8 mouse cellular contexts compared by ENCODE assay signal in genomic region chr15:81694891-81695290, GRCm38 (mm10). TPM values are rescaled to one million over a fixed set of nuclear protein-coding genes. Genes with fewer than 3 reads are reported as not detected.
DNase-seq lines count a peak whose midpoint lies in the region; ATAC-seq and TF ChIP-seq lines count a peak whose summit lies in the region.

No protein-coding gene starts in this region.

- H3K36me3 ChIP-seq in lung, embryonic 15.5 days, result no peaks in the 10 kb centered on the region
- H3K36me3 ChIP-seq in forebrain, embryonic 13.5 days (ENCODE audit: poor library complexity, severe bottlenecking), result no peaks in the 10 kb centered on the region
- peaks cover 3% of the 10 kb centered on the region; the same call in 1 of the 2 replicates for H3K36me3 ChIP-seq in limb, embryonic 12.5 days
- H3K36me3 ChIP-seq in small intestine, adult 2 months (ENCODE audit: control insufficient read depth, insufficient read depth, low read length), result no peaks in the 10 kb centered on the region

- no peak for TF ChIP-seq CTCF in small intestine, adult 2 months (IDR thresholded peaks at IDR 0.05; ENCODE audit: extremely low read depth, insufficient read length, insufficient replicate concordance, low read depth, low read length)

- H3K9ac ChIP-seq in lung, embryonic 15.5 days, result peak overlapping the region; percentile 42
- H3K9ac ChIP-seq in forebrain, embryonic 13.5 days, result peak overlapping the region; percentile 76
- H3K9ac ChIP-seq in limb, embryonic 12.5 days (replicated peaks), result peak overlapping the region; percentile 89

- peak overlapping the region; percentile 91 for H3K4me2 ChIP-seq in lung, embryonic 15.5 days
- peak overlapping the region; percentile 94 for H3K4me2 ChIP-seq in forebrain, embryonic 13.5 days
- peak overlapping the region; percentile 97 for H3K4me2 ChIP-seq in limb, embryonic 12.5 days

- no peak for ATAC-seq in lung, embryonic 15.5 days (ENCODE audit: borderline replicate concordance, extremely low read depth, low FRiP score, low TSS enrichment)
- no peak for ATAC-seq in forebrain, embryonic 13.5 days
- no peak for ATAC-seq in limb, embryonic 12.5 days (ENCODE audit: insufficient number of reproducible peaks, insufficient read depth, low FRiP score, low TSS enrichment, low read depth)
- no peak for ATAC-seq in megakaryocyte progenitor cell, adult 5-6 weeks (replicated peaks; ENCODE audit: poor library complexity)

- H3K4me1 ChIP-seq in lung, embryonic 15.5 days, result peaks cover 20% of the 10 kb centered on the region
- H3K4me1 ChIP-seq in forebrain, embryonic 13.5 days, result peaks cover 21% of the 10 kb centered on the region
- peaks cover 25% of the 10 kb centered on the region for H3K4me1 ChIP-seq in limb, embryonic 12.5 days (replicated peaks)
- H3K4me1 ChIP-seq in small intestine, adult 2 months (ENCODE audit: control insufficient read depth, insufficient read depth, insufficient read length, low read length), result peaks cover 8% of the 10 kb centered on the region; the same call in 1 of the 2 replicates

- DNase-seq in lung, postnatal 10 days, result no peak
- no peak for DNase-seq in left cerebral cortex, adult 18-20 months (ENCODE audit: low spot score in 2 of 2)
- DNase-seq in layer of hippocampus, postnatal 25 days (ENCODE audit: extremely low spot score in 1 of 2, low spot score in 1 of 2), result no peak

- no peaks in the 10 kb centered on the region for H3K9me3 ChIP-seq in lung, embryonic 15.5 days
- no peaks in the 10 kb centered on the region for H3K9me3 ChIP-seq in forebrain, embryonic 13.5 days (replicated peaks)
- H3K9me3 ChIP-seq in limb, embryonic 12.5 days, result no peaks in the 10 kb centered on the region

- peaks cover 48% of the 10 kb centered on the region for H3K27me3 ChIP-seq in lung, embryonic 15.5 days
- peaks cover 53% of the 10 kb centered on the region for H3K27me3 ChIP-seq in forebrain, embryonic 13.5 days
- H3K27me3 ChIP-seq in limb, embryonic 12.5 days, result peaks cover 48% of the 10 kb centered on the region
- peaks cover 17% of the 10 kb centered on the region for H3K27me3 ChIP-seq in small intestine, adult 2 months (ENCODE audit: control insufficient read depth, insufficient read depth, low read length)

- WGBS in lung, embryonic 15.5 days, result 24% methylated on average over 19 of the region's 19 CpGs
- WGBS in forebrain, embryonic 13.5 days, result 20% methylated on average over 19 of the region's 19 CpGs
- WGBS in limb, embryonic 12.5 days, result 24% methylated on average over 19 of the region's 19 CpGs
- WGBS in small intestine, adult 2 months, result 61% methylated on average over 19 of the region's 19 CpGs

- TF ChIP-seq POLR2A in small intestine, adult 2 months (IDR thresholded peaks at IDR 0.05; ENCODE audit: low read depth, low read length), result no peak

- H3K27ac ChIP-seq in lung, embryonic 15.5 days, result no peak overlapping the region
- H3K27ac ChIP-seq in forebrain, embryonic 13.5 days, result no peak overlapping the region
- H3K27ac ChIP-seq in limb, embryonic 12.5 days, result peak overlapping the region; percentile 68; the same call in 1 of the 2 replicates
- no peak overlapping the region for H3K27ac ChIP-seq in small intestine, adult 2 months (ENCODE audit: insufficient read depth, low read depth, low read length)

- peak overlapping the region; percentile 51 for H3K4me3 ChIP-seq in lung, embryonic 15.5 days
- peak overlapping the region; percentile 54 for H3K4me3 ChIP-seq in forebrain, embryonic 13.5 days
- peak overlapping the region; percentile 71 for H3K4me3 ChIP-seq in limb, embryonic 12.5 days (replicated peaks)
- H3K4me3 ChIP-seq in small intestine, adult 2 months (ENCODE audit: low read depth, low read length), result peak overlapping the region; percentile 73

RNA-seq across cellular contexts. Expression of gene Chadl, which starts 2.2 kb away (rescaled TPM):
- 5.7 and 5.8 TPM in 2 replicates for polyA plus RNA-seq in lung, embryonic 15.5 days (2015; fragmentation: Nextera tagmentation; extraction: Ambion mirVana)
- polyA plus RNA-seq in forebrain, embryonic 13.5 days (2015; fragmentation: Nextera tagmentation; extraction: Ambion mirVana), result 7.4 and 7.7 TPM in 2 replicates
- 10.4 and 11.1 TPM in 2 replicates for polyA plus RNA-seq in limb, embryonic 12.5 days (2016; fragmentation: Nextera tagmentation; extraction: Ambion mirVana)
- polyA plus RNA-seq in small intestine, adult 2 months (2012; rRNA removed), result 2.0 and 2.8 TPM in 2 replicates
- 10 to 100 TPM; 11.5 to 12.3 TPM for total RNA-seq in left cerebral cortex, adult 18-20 months (2021)
- total RNA-seq in layer of hippocampus, postnatal 25 days (2021), result 10 to 100 TPM; 19.2 to 21.5 TPM
- total RNA-seq in megakaryocyte progenitor cell, adult 5-6 weeks (2015), result 0.57 and 0.59 TPM in 2 replicates
- not detected in 2 replicates for total RNA-seq in megakaryocyte progenitor cell, adult 5-6 weeks (2017)

RNA-seq across cellular contexts. Expression of gene L3mbtl2, which starts 31.2 kb away (rescaled TPM):
- 24.6 and 26.0 TPM in 2 replicates for polyA plus RNA-seq in lung, embryonic 15.5 days (2015; fragmentation: Nextera tagmentation; extraction: Ambion mirVana)
- 30.9 and 33.8 TPM in 2 replicates for polyA plus RNA-seq in forebrain, embryonic 13.5 days (2015; fragmentation: Nextera tagmentation; extraction: Ambion mirVana)
- 25.5 and 25.6 TPM in 2 replicates for polyA plus RNA-seq in limb, embryonic 12.5 days (2016; fragmentation: Nextera tagmentation; extraction: Ambion mirVana)
- polyA plus RNA-seq in small intestine, adult 2 months (2012; rRNA removed), result 4.4 and 7.8 TPM in 2 replicates
- total RNA-seq in left cerebral cortex, adult 18-20 months (2021), result 10 to 100 TPM; 35.5 to 37.9 TPM
- 10 to 100 TPM; 36.9 to 40.2 TPM for total RNA-seq in layer of hippocampus, postnatal 25 days (2021)
- 17.3 and 19.9 TPM in 2 replicates for total RNA-seq in megakaryocyte progenitor cell, adult 5-6 weeks (2015)
- total RNA-seq in megakaryocyte progenitor cell, adult 5-6 weeks (2017), result 30.9 and 35.1 TPM in 2 replicates

RNA-seq across cellular contexts. Expression of gene Zc3h7b, which starts 50.0 kb away (rescaled TPM):
- polyA plus RNA-seq in lung, embryonic 15.5 days (2015; fragmentation: Nextera tagmentation; extraction: Ambion mirVana), result 30.4 and 30.7 TPM in 2 replicates
- polyA plus RNA-seq in forebrain, embryonic 13.5 days (2015; fragmentation: Nextera tagmentation; extraction: Ambion mirVana), result 41.5 and 44.3 TPM in 2 replicates
- 42.0 and 46.4 TPM in 2 replicates for polyA plus RNA-seq in limb, embryonic 12.5 days (2016; fragmentation: Nextera tagmentation; extraction: Ambion mirVana)
- 7.3 and 7.7 TPM in 2 replicates for polyA plus RNA-seq in small intestine, adult 2 months (2012; rRNA removed)
- total RNA-seq in left cerebral cortex, adult 18-20 months (2021), result 100 to 1,000 TPM; 163 to 181 TPM
- total RNA-seq in layer of hippocampus, postnatal 25 days (2021), result 100 to 1,000 TPM; 145 to 150 TPM
- 19.3 and 20.5 TPM in 2 replicates for total RNA-seq in megakaryocyte progenitor cell, adult 5-6 weeks (2015)
- total RNA-seq in megakaryocyte progenitor cell, adult 5-6 weeks (2017), result 16.0 and 17.8 TPM in 2 replicates

RNA-seq across cellular contexts. Expression of gene Rangap1, which starts 50.4 kb away (rescaled TPM):
- 100 and 111 TPM in 2 replicates for polyA plus RNA-seq in lung, embryonic 15.5 days (2015; fragmentation: Nextera tagmentation; extraction: Ambion mirVana)
- polyA plus RNA-seq in forebrain, embryonic 13.5 days (2015; fragmentation: Nextera tagmentation; extraction: Ambion mirVana), result 141 and 160 TPM in 2 replicates
- polyA plus RNA-seq in limb, embryonic 12.5 days (2016; fragmentation: Nextera tagmentation; extraction: Ambion mirVana), result 121 and 125 TPM in 2 replicates
- 13.3 and 17.8 TPM in 2 replicates for polyA plus RNA-seq in small intestine, adult 2 months (2012; rRNA removed)
- 100 to 1,000 TPM; 224 to 240 TPM for total RNA-seq in left cerebral cortex, adult 18-20 months (2021)
- 100 to 1,000 TPM; 146 to 164 TPM for total RNA-seq in layer of hippocampus, postnatal 25 days (2021)
- 44.1 and 46.9 TPM in 2 replicates for total RNA-seq in megakaryocyte progenitor cell, adult 5-6 weeks (2015)
- total RNA-seq in megakaryocyte progenitor cell, adult 5-6 weeks (2017), result 106 and 129 TPM in 2 replicates
